Mouse (Mus musculus) lung, embryonic 16.5 days (tissue): ENCODE results near the gene Hdac7. TPM values are rescaled to one million over a fixed set of nuclear protein-coding genes. Genes with fewer than 3 reads are reported as not detected.
A peak's percentile ranks its signal among the peaks of the same experiment; 100 is the strongest.

Experiments
- ATAC-seq: fragments of 200-750 bp; cut with Nextera tagmentation; 2 replicates; pipeline ENCODE4 v1.8.0; 2017; ENCODE audit warnings: low read depth, mild to moderate bottlenecking, moderate library complexity
- H3K27ac ChIP-seq: fragments of 300-500 bp; sonication (generic); 2 replicates; pipeline ENCODE4 v1.5.1; 2014; ENCODE audit warnings: mild to moderate bottlenecking, control low read depth, low read length
- H3K27me3 ChIP-seq: fragments of 300-500 bp; sonication (generic); 2 replicates; pipeline ENCODE4 v1.6.1; 2014; ENCODE audit warnings: low read depth, low read length, mixed read lengths; ENCODE audit not compliant: control insufficient read depth, insufficient read depth
- H3K36me3 ChIP-seq: fragments of 300-500 bp; sonication (generic); 2 replicates; pipeline ENCODE4 v1.6.1; 2014; ENCODE audit warnings: low read length; ENCODE audit not compliant: control insufficient read depth, insufficient read depth
- H3K4me1 ChIP-seq: fragments of 300-500 bp; sonication (generic); replicated peaks from 2 replicates; pipeline ENCODE4 v1.6.1; 2014; ENCODE audit warnings: low read length, mixed read lengths; ENCODE audit not compliant: control insufficient read depth, insufficient read depth
- H3K4me2 ChIP-seq: fragments of 300-500 bp; sonication (generic); 2 replicates; pipeline ENCODE4 v1.6.1; 2014; ENCODE audit warnings: low read depth, low read length, control low read depth
- H3K4me3 ChIP-seq: fragments of 300-500 bp; sonication (generic); 2 replicates; pipeline ENCODE4 v1.5.1; 2014; ENCODE audit warnings: mild to moderate bottlenecking, low read length, control low read depth
- H3K9ac ChIP-seq: fragments of 300-500 bp; sonication (generic); 2 replicates; pipeline ENCODE4 v1.6.1; 2014; ENCODE audit warnings: low read length, control low read depth
- H3K9me3 ChIP-seq: fragments of 300-500 bp; sonication (generic); 2 replicates; pipeline ENCODE4 v1.6.1; 2016; ENCODE audit warnings: low read length; ENCODE audit not compliant: control insufficient read depth
- WGBS: fragments of 180-500 bp; shearing (Covaris S2); extraction: QIAGEN DNeasy Blood & Tissue Kit; methylation state at CpG from one replicate; pipeline ENCODE4 v1.1.7; 2014; 5-methylcytosine and 5-hydroxymethylcytosine counted together
- polyA plus RNA-seq: library from polyadenylated mRNA; unstranded; fragments of >200 nt; fragmentation: Nextera tagmentation; extraction: Ambion mirVana; gene quantifications from 2 replicates; pipeline ENCODE4 v1.2.1, GENCODE M21; 2015

Gene Hdac7
- polyA plus RNA-seq, 1 experiment from 2014 or later, result 44.2 TPM

DNA sequence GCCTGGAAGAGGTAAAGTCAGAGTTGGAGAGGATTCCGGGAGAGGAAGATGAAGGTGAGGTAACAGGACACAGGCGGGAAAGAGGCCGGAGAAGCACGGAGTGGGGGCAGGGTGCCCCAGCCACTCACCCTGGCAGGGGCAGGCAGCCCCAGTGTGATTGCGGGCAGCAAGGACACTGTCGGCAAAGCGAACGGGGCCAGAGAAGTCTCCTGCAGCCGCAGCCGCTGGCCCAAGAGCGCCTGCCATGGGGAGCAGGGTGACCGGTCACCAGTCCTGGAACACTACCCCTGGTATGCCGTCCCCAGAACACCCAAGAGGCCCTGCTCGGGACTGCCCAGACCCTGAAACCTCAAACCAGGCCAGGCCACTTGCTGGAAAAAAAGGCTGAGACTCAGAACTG, 35.8 kb downstream of the Hdac7 start:
- H3K4me2 ChIP-seq, result no peak overlapping the region
- peaks cover 41% of the 10 kb centered on the region for H3K36me3 ChIP-seq
- H3K9ac ChIP-seq, result no peak overlapping the region
- no peak overlapping the region for H3K27ac ChIP-seq
- no peaks in the 10 kb centered on the region for H3K27me3 ChIP-seq
- peaks cover 13% of the 10 kb centered on the region for H3K4me1 ChIP-seq
- H3K4me3 ChIP-seq, result no peak overlapping the region
- 86% methylated on average over 14 of the region's 14 CpGs for WGBS
- ATAC-seq, result no peak
- H3K9me3 ChIP-seq, result no peaks in the 10 kb centered on the region

- Histone ChIP-seq H3K9me3 (no peaks in the 10 kb centered on the region), H3K9ac (no peak overlapping the region), H3K4me2 (no peak overlapping the region), H3K4me1 (peaks cover 9% of the 10 kb centered on the region), H3K27me3 (no peaks in the 10 kb centered on the region), H3K36me3 (peaks cover 41% of the 10 kb centered on the region), H3K27ac (no peak overlapping the region), H3K4me3 (no peak overlapping the region)
- 72% methylated on average over 12 of the region's 12 CpGs for WGBS
- no peak for ATAC-seq
Measured at GRCm38 (mm10) chr15:97807867-97808266, 36.4 kb downstream of the Hdac7 start.

- Histone ChIP-seq H3K27me3 (no peaks in the 10 kb centered on the region), H3K4me2 (no peak overlapping the region), H3K36me3 (peaks cover 46% of the 10 kb centered on the region), H3K9me3 (no peaks in the 10 kb centered on the region), H3K4me3 (no peak overlapping the region), H3K9ac (no peak overlapping the region), H3K4me1 (no peaks in the 10 kb centered on the region), H3K27ac (no peak overlapping the region)
- WGBS, result 38% methylated on average over 13 of the region's 13 CpGs
- ATAC-seq, result peak; percentile 32; the same call in 1 of the 2 replicates
Measured at GRCm38 (mm10) chr15:97802575-97802974, 41.7 kb downstream of the Hdac7 start.

GRCm38 (mm10) chr15:97801811-97802210, 42.5 kb downstream of the Hdac7 start:
- Histone ChIP-seq H3K36me3 (peaks cover 39% of the 10 kb centered on the region), H3K9ac (no peak overlapping the region), H3K4me2 (no peak overlapping the region), H3K27ac (no peak overlapping the region), H3K4me1 (no peaks in the 10 kb centered on the region), H3K9me3 (no peaks in the 10 kb centered on the region), H3K4me3 (no peak overlapping the region), H3K27me3 (no peaks in the 10 kb centered on the region)
- ATAC-seq, result no peak
- 81% methylated on average over 7 of the region's 7 CpGs for WGBS

- no peak overlapping the region for H3K27ac ChIP-seq
- H3K9ac ChIP-seq, result no peak overlapping the region
- WGBS, result 87% methylated on average over 13 of the region's 13 CpGs
- no peak for ATAC-seq
- H3K36me3 ChIP-seq, result peaks cover 40% of the 10 kb centered on the region
- no peaks in the 10 kb centered on the region for H3K4me1 ChIP-seq
- no peak overlapping the region for H3K4me3 ChIP-seq
- no peak overlapping the region for H3K4me2 ChIP-seq
- no peaks in the 10 kb centered on the region for H3K9me3 ChIP-seq
- H3K27me3 ChIP-seq, result no peaks in the 10 kb centered on the region
Measured at GRCm38 (mm10) chr15:97800853-97801252, 43.4 kb downstream of the Hdac7 start.

GRCm38 (mm10) chr15:97799446-97799845, 44.9 kb downstream of the Hdac7 start:
- H3K9ac ChIP-seq, result no peak overlapping the region
- H3K9me3 ChIP-seq, result no peaks in the 10 kb centered on the region
- WGBS, result 85% methylated on average over 11 of the region's 11 CpGs
- no peak overlapping the region for H3K4me3 ChIP-seq
- H3K36me3 ChIP-seq, result peaks cover 48% of the 10 kb centered on the region
- no peak overlapping the region for H3K27ac ChIP-seq
- H3K27me3 ChIP-seq, result no peaks in the 10 kb centered on the region
- H3K4me1 ChIP-seq, result no peaks in the 10 kb centered on the region
- ATAC-seq, result no peak
- H3K4me2 ChIP-seq, result no peak overlapping the region

DNA sequence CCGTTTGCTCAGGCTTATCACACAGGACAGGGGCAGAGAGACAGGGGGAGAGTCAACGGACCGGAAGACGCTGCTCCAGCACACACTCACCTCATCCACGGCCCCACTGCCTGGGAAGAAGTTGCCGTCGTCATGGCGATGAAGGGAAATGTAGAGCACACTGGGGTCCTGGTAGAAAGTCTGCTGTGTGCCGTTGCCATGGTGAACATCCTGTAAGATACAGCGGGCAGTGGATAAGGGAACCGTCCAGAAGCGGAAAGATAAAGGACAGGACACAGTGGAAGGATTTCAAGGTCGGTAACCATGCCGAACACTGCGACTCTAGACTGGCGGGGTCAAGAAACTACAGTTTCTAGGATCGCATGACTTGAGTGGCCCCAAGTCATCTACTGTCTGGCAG, 46.2 kb downstream of the Hdac7 start:
- Histone ChIP-seq H3K27ac (no peak overlapping the region), H3K9me3 (no peaks in the 10 kb centered on the region), H3K4me3 (no peak overlapping the region), H3K27me3 (no peaks in the 10 kb centered on the region), H3K4me2 (no peak overlapping the region), H3K9ac (no peak overlapping the region), H3K4me1 (no peaks in the 10 kb centered on the region), H3K36me3 (peaks cover 54% of the 10 kb centered on the region)
- no peak for ATAC-seq
- WGBS, result 54% methylated on average over 17 of the region's 17 CpGs

DNA sequence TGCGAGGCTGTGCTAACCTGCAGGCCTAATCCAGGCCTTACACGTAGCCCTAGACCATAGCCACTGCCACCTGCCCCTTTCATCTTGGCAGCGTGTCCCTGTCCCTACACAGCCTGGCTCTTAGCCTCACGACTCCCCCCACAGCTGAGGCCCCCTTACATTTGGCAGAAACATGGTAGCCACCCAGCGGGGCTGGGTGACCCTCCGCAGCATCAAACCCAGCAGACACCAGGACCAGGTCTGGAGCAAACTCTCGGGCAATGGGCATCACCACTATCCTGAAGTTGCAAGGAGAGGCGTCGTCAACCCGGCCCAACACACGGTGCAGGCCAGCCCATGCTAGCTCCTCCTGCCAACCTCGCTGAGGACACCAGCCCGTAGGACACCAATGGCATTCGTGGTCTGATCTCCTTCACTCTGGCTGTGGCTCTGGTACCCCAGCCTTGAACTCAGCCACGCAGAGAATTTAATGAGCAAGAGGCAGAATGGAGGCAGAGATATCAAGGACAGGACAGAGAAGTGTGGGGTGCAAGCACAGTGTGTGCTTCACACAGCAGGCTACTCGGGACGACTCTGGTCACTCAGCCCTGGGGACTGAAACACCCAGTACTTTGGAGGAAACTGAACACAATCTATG, 47.5 kb downstream of the Hdac7 start:
- H3K36me3 ChIP-seq, result peaks cover 49% of the 10 kb centered on the region
- H3K27me3 ChIP-seq, result no peaks in the 10 kb centered on the region
- H3K4me3 ChIP-seq, result no peak overlapping the region
- H3K9me3 ChIP-seq, result no peaks in the 10 kb centered on the region
- no peak for ATAC-seq
- WGBS, result 92% methylated on average over 17 of the region's 17 CpGs
- H3K4me2 ChIP-seq, result no peak overlapping the region
- no peak overlapping the region for H3K9ac ChIP-seq
- H3K27ac ChIP-seq, result no peak overlapping the region
- H3K4me1 ChIP-seq, result no peaks in the 10 kb centered on the region

GRCm38 (mm10) chr15:97795559-97796235, 48.6 kb downstream of the Hdac7 start:
- no peak overlapping the region for H3K9ac ChIP-seq
- H3K27ac ChIP-seq, result no peak overlapping the region
- no peaks in the 10 kb centered on the region for H3K27me3 ChIP-seq
- H3K4me3 ChIP-seq, result no peak overlapping the region
- no peaks in the 10 kb centered on the region for H3K4me1 ChIP-seq
- H3K4me2 ChIP-seq, result no peak overlapping the region
- H3K9me3 ChIP-seq, result no peaks in the 10 kb centered on the region
- ATAC-seq, result no peak
- 90% methylated on average over 10 of the region's 10 CpGs for WGBS
- peaks cover 46% of the 10 kb centered on the region for H3K36me3 ChIP-seq
